Mouse (Mus musculus): ENCODE measurements around the gene Ildr2.

DNA sequence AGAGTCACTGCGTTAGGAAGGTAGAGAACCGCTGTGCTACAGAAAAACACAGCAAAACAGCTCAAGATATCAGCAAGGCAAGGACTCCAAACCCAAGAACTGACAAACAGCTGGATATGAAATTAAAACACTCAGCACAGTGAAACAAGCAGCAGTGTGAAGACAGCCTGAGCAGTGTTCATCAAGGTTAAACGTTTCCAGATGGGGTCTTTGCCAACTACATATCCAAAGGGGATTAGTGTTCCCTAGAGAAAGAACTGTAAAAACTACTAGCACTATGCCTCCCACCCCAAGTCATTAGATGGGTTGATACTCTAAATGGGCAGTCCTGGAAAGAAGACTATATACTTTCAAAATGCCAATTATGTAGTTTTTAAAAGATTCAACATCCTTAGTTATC is 95.4 kb downstream of the Ildr2 start:
- TF ChIP-seq CTCF (IDR thresholded peaks at IDR 0.05; ENCODE audit: low read depth) (no peak), EP300 (IDR thresholded peaks at IDR 0.05; ENCODE audit: low read depth) (no peak)
